Mouse (Mus musculus) spleen, adult 18-20 months (tissue): Measurements from ENCODE around the gene Daam1.

Experiments used
- DNase-seq, 2 experiments: peaks; one replicate each; pipeline ENCODE4 v3.0.0; 2022; ENCODE audit warnings: mixed read lengths in 2 of 2

Gene Daam1

GRCm38 (mm10) chr12:71901211-71901610, 70.3 kb downstream of the Daam1 start:
- DNase-seq: no peak

GRCm38 (mm10) chr12:71901859-71902258, 71.0 kb downstream of the Daam1 start:
- no peak for DNase-seq

GRCm38 (mm10) chr12:71902317-71902716, 71.4 kb downstream of the Daam1 start:
- no peak for DNase-seq

GRCm38 (mm10) chr12:71903218-71903617, 72.3 kb downstream of the Daam1 start:
- no peak for DNase-seq

GRCm38 (mm10) chr12:71904310-71904709, 73.4 kb downstream of the Daam1 start:
- no peak for DNase-seq

GRCm38 (mm10) chr12:71904926-71905325, 74.0 kb downstream of the Daam1 start:
- DNase-seq: no peak

GRCm38 (mm10) chr12:71905640-71906320, 74.9 kb downstream of the Daam1 start:
- DNase-seq: no peak

- DNase-seq: no peak
Observed at GRCm38 (mm10) chr12:71906582-71907267, 75.8 kb downstream of the Daam1 start.

GRCm38 (mm10) chr12:71908984-71909383, 78.1 kb downstream of the Daam1 start:
- DNase-seq: no peak

- DNase-seq: no peak
Observed at GRCm38 (mm10) chr12:71910246-71910645, 79.4 kb downstream of the Daam1 start.

- no peak for DNase-seq
Observed at GRCm38 (mm10) chr12:71912262-71912661, 81.4 kb downstream of the Daam1 start.

- no peak for DNase-seq
Observed at GRCm38 (mm10) chr12:71919156-71919555, 88.3 kb downstream of the Daam1 start.

- no peak for DNase-seq
Observed at GRCm38 (mm10) chr12:71919962-71920361, 89.1 kb downstream of the Daam1 start.

GRCm38 (mm10) chr12:71922827-71923381, 92.0 kb downstream of the Daam1 start:
- no peak for DNase-seq

- DNase-seq: no peak
Observed at GRCm38 (mm10) chr12:71924978-71925529, 94.2 kb downstream of the Daam1 start.

GRCm38 (mm10) chr12:71925990-71926700, 95.3 kb downstream of the Daam1 start:
- DNase-seq: no peak

GRCm38 (mm10) chr12:71928092-71928491, 97.2 kb downstream of the Daam1 start:
- DNase-seq: no peak

- no peak for DNase-seq
Observed at GRCm38 (mm10) chr12:71929876-71930275, 99.0 kb downstream of the Daam1 start.

- DNase-seq: peak; percentile 6 to 10
Observed at GRCm38 (mm10) chr12:71932433-71933386, 101.8 kb downstream of the Daam1 start.

- DNase-seq: no peak
Observed at GRCm38 (mm10) chr12:71933989-71934645, 103.2 kb downstream of the Daam1 start.

GRCm38 (mm10) chr12:71936636-71937035, 105.8 kb downstream of the Daam1 start:
- no peak for DNase-seq
